Mouse (Mus musculus): ENCODE results near the gene Serp2.

The Serp2 gene

DNA sequence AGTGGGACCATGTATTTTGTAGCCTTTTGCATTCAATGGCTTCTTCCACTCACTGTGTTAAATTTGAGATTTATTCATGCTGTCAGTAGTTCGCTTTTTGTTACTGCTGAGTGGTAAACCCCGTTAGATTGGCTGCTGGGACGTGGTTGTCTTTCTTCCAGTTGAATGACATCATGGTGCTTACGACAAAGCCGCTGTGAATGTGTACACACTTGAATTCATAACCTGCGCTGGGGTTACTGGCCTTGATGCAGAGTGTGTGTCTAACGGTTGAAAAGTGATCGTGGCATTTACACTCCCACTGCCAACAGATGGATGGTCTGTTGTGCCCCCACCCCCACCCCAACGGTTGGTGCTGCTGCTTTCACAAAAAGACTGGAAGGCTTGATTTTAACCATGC lies 59.5 kb downstream of the Serp2 start:
- DNase-seq (ENCODE audit: low spot score in 2 of 2): no peak

DNA sequence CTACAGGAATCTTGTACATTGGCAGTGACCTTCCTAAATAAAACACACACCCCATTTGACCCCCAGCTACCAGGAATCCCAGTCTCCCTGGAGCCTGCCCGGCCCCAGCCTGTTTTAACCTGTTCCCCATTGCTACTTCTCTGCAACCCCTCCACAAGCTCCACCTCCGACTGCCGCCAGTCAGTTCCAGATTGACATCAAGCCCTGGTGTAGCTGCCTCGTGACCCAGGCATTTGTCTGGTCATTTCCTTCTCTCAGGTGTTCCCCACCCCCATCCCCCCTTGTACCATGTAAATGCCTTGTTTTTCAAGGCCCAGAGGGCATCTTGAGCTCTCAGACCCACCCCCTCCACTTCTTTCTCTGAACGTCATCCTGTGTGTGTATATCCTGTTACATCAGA lies 61.7 kb downstream of the Serp2 start:
- no peak for DNase-seq (ENCODE audit: low spot score in 2 of 2)

DNA sequence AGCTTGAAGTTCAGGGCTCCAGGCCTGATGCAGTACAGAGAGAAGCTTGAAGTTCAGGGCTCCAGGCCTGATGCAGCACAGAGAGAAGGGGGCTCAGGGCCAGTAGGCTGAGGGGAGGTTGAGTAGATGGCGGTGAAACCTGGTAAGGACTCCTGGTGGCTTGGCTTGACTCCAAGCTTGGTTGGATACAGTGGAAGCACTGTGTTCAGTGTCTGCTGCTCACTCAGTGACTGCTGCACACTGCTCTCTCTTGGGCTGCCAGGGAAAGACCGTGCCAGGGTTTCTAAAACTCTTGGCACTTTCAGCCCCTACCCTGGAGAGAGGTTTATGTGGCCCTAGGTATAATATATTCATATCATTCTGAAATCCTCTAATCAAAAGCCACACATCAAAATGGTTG lies 67.6 kb downstream of the Serp2 start:
- DNase-seq (ENCODE audit: low spot score in 2 of 2): no peak

DNA sequence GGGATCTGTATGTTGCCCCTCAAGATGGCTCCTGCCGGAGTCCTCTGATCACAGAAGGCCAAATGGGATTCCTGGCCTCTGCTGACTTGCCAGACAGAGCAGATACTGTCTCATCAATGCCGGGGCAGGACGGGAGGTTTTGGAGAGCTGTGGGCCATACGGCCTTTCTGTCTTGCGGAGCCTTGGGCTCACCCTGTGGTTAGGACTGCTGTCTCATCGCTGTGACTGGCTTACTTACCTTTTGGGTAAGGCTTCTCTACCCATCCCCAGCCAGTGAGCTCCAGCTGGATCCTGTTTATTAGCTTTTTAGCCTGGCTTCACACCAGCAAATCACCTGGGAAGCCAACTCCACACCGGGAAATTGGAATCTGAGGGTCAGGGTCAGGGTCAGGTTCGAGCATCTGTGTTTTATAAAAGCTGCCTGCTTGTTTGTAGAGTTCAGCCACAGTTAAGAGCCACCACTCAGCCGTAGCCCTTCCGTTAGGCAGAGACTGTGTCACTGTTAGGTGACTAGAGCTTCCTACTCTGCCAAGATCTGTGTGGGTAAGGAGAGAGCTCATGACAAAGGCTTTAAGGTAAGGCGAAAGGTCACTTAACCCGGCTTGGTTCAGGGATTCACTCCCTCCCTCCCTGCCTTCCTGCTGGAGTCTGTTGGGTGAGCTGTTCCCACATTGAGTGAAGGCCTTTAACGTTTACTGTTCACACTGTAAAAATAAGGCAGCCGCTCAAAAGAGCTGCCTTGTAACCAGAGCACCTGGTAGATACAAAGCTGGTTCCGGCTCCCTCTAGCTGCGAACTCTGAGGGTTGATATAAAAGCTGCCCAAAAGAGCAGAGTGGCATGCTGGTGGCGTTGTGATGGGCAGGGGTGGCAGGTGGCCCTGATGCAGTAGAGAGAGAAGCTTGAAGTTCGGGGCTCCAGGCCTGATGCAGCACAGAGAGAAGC lies 68.3 kb downstream of the Serp2 start:
- DNase-seq (ENCODE audit: low spot score in 2 of 2): no peak

DNA sequence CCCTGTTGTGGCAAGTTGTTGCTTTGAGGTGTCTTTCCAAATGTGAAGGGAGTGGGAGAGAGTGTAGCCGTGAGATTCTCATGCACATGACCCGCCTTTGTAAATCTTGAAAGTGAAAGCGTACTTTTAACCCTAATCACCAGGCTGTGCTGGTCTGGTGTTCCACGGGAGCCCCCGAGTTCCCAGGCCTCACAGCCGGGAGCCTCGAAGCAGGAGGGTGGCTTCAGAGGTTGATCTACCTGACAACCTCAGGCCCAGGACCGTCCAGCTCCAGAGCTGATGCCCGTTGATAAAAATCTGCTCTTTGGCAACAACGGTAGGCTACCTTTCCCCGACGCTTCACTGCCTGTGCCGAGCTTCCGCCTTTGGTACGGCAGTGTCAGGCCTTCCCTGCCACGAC lies 69.1 kb downstream of the Serp2 start:
- DNase-seq (ENCODE audit: low spot score in 2 of 2): no peak

DNA sequence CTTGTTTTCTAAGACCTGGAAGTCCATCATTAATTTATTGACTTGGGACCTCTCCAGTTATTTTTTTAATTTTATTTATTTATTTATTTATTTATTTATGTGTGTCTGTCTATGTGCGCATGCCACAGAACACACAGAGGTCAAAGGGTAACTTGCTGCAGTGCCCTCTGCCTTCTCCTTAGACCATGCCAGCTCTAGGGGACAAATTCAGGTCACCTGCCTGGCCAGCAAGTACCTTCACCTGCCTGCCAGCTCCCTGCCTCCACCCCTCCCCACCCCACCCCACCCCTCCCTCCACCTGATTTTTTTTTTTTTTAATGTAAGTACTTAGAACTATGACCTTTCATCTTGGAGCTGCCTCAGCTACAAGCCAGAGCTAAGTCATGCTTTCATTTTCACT lies 73.0 kb downstream of the Serp2 start:
- no peak for DNase-seq (ENCODE audit: low spot score in 2 of 2)

Measured in natural killer cell, adult 2 months (primary cell).